Mouse (Mus musculus) right cerebral cortex, postnatal 10 days (tissue): ENCODE results near the gene Dab1.
A peak's percentile ranks its signal among the peaks of the same experiment; 100 is the strongest.

Experiments
- DNase-seq, 2 experiments: peaks; one replicate each; pipeline ENCODE4 v3.0.0; 2021; ENCODE audit warnings: low spot score in 2 of 2

Dab1 gene

DNA sequence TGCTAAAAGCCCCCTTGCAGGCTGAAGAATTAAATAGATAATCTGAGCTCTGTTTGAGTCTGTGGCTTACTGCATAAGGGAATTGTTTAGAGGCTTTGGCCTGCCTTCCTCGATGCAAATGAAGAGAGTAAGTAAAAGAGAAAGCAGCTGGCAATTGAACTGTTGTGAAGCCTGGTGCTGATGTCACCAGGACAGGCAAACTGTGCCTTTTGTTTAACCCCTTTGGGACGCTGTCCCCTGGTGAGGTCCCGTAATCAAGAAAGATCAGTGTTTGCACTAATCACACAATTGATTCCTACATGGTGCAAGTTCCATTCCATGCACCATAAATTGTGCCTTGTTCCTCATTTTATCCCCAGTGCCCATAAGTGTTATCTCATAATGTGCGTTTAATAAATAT lies 80.6 kb downstream of the Dab1 start:
- no peak for DNase-seq

DNA sequence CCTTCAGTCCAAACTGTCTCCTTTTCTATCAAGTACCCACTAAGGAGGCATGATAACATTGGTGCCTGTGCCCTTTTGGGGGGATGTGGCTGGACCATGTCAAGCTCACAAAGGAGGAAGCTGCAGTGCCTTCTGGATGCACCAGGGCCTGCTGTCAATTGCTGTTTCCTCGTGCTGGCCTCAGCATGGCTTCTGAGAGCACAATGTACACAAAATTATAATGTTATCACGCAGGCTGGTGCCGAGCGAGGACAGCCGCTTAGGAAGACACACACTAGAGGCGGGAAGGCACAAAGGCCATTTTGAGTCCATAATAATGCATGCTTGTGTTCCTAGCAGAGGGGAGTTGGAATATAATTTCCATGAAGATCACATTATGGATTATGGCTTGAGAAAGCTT lies 81.2 kb downstream of the Dab1 start:
- DNase-seq, result no peak

DNA sequence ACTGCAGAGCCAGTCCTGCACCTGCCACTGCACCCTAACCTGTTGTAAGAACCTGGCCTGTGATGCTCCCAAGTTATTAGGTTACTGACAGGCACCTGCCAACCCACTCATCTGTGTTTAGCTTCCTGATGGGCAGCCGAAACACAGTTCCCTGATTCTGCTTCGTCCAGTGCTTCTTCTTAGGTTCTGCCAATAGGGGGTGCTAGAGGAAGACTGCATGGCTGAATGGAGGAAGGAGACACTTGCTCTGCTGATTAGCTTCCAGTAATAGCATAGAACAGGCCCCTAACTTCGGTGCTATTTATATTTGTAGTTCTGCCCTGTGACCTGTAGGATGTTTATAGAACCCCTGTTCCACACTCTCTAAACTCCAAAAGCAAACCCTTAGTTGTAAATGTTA lies 83.0 kb downstream of the Dab1 start:
- DNase-seq, result no peak

DNA sequence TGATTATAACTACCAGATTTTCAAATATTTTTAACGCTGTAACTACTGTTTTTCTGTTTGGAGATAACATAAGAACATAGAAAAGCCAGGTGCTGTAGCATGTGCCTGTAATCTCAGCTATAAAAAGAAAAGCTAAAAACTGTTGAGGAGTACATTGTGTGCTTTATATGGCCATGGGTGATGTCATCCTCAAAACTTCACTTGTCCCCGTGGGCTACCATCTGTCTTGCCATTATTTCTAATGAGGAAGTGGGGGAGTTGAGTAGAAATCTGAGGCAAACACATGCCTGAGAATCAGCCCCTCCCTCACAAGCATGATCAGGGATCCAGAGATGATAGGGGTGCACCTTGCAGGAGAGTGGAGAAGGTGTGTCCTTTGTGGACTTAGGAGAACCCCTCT lies 85.3 kb downstream of the Dab1 start:
- DNase-seq, result no peak

DNA sequence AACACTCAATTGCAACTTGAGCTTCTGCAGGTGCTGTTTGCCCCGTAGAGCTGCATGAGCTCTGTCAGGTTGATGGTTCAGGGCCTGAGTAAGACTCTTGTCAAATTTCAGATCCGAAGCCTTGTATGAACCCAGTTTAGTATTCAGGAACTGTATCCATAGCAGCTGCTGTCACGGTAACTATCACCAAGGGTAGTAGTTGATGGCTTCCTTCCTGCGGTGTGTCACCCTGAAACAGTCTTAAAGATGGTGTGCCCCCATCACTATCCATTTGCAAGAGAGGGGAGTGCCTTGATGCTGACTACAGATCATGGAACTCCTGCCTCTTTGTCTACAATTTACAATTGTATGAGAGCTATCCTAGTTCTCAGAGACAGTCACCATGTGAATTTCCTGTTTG lies 87.3 kb downstream of the Dab1 start:
- DNase-seq, result peak in 1 of 2 experiments; percentile 53

DNA sequence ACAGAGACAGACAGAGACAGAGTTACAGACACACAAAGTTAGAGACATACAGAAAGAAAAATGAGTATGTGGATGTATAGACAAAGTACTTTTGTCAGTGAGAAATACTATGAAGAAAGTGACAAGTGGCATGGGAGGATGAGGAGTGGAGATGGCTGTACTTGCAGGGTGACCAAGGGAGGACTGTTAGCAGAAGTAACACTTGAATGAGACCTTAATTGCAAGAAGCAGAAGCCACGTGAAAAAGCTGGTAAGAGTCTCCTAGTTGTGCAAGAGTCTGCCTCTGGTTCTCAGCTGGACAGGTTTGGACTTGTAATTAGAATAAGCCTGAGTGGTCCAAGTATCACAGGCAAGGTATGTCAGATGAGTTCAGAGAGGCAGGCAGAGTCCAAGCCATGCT lies 88.0 kb downstream of the Dab1 start:
- DNase-seq, result no peak

DNA sequence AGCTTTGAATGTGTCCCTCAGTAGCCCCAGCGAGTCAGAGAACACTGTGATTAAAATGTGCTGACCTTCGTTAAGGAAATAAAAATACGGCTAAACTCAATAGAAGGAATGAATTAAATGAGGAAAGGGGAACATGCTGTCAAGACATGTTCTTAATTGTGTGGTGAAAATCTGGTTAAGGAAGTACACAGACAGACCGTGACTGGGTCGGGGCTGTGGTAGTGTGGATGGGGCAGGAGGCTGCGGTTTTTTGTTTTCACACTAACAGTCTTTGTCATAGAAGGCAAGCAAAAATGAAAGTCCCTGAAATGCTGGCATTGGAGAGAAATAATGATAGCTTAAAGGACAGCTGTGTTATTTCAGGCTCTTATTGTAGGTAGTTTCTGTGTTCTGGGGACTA lies 92.2 kb downstream of the Dab1 start:
- DNase-seq, result no peak

DNA sequence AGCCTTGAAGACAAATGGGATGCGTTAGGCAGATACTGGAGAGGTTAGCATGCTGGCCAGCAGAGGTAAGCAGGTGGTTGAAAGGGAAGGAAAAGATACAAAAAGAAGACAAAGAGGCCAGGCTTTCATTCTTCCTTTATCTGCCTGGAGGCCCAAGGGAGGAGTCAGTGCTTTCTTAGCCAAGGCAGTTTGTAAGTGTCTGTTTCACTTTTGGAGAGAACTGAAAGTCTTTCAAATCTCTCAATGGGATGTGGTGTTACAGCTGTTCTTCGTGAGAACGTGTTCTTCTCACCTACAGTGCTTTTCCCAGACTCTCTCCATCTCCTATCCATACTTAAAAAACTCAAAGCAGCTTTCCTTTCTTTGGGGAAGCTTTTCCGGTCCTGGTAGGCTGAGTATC lies 94.8 kb downstream of the Dab1 start:
- no peak for DNase-seq

DNA sequence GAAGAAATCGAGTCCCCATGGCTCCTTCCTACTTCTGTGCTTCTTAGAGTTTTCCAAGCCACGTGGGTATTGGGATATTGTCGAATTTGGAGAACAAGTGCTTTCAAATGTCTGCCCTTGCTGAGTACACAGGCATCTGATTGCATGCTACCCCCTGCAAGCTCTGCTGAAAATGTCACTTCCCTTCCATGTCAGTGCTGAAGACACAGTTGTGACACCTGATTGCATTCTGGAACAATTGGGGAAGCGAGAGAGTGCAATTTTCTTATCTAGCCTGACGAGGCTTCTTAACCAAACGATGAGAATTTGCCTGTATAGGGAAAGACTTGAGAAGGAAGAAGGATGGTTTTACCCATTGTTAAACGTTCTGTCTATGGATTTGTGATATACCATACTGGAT lies 95.8 kb downstream of the Dab1 start:
- DNase-seq, result no peak

DNA sequence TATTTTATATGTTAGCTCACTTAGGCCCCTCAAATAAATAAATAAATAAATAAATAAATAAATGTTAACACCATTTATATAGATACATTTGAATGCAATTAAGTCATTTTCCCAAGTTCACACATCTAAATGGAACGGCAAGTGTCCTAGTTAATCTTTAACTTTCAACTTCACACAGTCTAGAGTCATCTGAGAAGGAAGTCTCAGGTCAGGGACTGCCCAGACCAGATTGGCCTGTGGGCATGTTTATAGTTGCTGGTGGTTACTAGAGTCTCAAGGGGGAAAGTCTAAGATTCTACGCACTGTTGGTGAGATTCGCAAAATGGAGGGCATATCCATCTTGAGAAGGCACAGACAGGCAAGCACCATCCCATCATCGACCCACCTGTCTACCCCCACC lies 96.4 kb downstream of the Dab1 start:
- no peak for DNase-seq

DNA sequence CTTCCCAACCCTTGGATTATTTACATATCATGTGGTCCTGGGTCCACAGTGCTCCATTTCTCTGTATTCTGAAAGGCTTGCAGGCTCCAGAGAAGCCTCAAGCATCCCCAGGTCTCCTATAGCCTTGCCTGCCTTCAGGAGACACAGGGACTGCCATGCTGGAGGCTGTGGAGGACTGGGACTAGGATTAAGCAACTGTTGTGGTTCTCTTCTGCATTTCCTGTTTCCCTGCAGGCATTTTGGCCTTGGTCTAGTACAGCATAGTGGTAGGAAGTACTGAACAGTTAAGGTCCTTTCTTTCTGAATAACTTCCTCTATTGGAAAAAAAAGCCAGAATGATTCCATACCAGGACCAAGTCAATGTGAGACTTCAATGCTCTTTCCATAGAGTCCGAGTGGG lies 103.6 kb downstream of the Dab1 start:
- no peak for DNase-seq

DNA sequence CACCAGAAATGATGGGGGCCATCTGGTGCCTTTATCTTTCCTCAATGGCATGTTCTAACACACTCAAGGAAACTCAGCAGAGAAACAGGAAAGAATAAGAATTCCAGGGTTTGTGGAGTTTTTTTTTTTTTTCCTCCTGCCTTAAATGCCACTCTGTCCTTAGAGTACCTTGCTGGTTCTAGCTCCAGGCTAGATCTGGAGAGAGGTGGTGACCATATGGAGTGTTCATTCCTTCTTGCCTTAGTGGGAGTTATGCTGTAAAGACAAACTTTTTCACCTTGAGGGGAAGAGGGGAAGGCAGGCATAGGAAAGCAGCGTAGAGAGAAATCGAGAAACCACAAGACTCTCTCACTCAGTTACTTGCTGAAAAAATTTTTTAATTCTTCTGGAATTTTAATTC lies 107.3 kb downstream of the Dab1 start:
- DNase-seq, result no peak

DNA sequence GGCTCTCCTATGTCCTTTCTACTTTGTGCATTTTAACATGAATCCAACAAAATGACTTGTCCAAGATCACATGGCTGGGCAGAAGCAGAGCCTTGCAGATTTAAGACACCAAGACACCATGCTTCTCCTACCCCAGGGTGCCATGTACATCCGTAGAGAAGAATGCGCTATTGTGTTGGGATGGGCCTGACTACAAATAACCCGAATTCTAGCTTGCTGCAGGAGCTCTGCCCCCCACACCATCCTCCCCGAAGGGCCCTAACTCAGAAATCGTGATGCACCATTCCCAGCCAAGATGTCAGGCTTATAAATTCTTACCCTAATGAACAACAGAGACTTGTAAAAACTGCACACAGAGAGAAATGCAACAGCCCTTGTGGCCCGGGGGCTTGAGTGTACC lies 118.0 kb downstream of the Dab1 start:
- no peak for DNase-seq

DNA sequence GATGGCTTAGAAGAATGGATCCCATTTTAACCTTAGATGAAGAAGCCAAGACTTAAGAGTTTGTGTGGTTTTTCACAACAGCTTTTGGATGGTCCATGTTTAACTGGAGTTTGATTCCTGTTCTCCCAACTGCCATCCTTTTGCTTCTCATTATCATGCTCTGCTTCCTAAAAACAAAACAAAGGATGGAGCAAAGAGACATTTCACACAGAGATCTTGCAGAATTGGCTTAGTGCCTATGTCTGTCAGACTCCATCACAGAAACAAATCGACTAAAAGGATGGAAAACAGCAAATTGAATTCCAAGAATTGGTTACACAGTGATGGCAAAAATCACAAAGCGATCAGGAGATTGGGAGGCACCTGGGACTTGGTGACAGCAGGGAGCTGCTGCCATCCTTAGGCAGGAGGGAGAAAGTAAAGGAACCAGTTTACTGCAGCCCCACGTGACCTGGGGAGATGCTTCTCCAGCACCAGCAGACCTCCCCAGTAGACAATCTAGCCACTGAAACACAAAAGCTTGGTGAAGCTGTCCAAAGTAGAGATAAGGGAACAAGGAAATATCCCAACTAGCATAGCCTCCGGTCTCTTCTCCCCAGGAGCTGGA lies 132.2 kb downstream of the Dab1 start:
- DNase-seq, result no peak

DNA sequence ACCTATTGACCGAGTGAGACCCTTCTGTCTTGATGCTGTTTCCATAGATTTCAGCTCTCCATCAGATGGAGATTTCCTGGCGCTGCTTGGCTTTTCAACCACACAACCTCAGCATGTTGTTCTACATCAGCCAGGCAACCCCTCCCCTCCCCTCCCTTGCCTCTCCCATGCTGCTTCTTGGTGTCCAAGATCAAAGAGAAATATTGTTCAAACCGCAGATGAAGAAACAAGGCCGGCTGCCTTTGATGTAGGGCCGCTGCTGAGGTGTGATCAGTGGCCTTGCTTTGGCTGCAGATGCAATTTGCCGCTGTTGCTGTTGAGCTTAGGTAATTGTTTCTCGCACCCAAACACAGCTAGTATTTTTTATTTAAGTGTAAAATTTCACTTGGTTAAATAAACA lies 135.4 kb downstream of the Dab1 start:
- no peak for DNase-seq

DNA sequence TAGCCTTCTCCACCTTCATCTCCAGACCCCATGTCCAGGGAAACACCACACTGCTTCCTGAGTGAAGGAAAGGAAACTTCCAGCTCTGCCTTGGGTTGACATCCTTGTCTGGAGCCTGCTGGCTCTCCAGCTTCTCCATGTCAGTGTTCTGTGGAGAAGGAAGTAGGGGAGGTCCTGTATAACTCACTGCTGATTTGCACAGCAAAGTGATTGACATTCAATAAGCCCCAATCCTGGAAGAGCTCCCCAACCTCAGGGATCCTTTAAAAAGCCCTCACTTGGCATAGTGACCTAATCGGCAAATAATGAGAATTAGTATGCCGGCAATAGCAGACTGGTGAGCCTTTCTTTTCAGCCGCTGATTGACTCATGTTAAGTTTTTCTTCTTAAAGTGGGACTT lies 138.1 kb downstream of the Dab1 start:
- DNase-seq, result no peak

DNA sequence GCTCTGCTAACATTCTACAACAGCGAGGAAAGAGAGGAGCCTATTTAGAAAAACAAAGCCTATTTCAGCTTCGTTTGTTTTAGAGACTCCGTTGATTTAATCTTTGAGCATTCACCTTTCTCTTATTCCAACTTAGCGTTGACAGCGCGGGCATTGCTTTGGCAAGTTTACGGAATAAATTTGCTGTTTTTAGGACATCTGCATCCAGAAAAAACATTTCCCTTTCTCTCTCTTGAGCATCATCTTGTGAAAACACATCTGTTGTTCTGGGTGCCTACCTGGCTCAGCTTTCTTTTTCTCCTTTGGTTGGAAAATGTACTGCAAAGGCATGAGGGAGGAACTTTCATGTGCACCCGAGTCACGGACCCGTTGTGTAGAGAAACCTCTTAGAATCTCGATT lies 143.3 kb downstream of the Dab1 start:
- DNase-seq, result no peak

DNA sequence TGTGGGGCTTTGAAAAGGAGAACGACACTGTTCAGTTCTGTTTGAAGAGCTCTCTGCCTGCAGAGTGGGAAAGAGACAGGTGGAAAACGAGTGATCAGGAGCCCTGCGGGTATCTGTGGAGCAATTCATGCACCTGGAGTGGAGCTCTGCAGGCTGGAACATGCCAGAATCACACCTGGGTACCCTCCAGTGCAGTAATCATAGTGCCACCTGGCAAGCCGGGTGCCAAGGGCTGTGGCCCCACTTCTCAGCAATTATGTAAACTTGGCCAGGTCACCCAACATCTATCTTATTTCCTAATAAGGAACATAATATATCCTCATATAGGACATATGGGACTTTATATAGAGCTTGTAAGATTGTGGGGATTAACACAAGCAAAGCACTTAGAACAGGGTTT lies 156.6 kb downstream of the Dab1 start:
- no peak for DNase-seq

DNA sequence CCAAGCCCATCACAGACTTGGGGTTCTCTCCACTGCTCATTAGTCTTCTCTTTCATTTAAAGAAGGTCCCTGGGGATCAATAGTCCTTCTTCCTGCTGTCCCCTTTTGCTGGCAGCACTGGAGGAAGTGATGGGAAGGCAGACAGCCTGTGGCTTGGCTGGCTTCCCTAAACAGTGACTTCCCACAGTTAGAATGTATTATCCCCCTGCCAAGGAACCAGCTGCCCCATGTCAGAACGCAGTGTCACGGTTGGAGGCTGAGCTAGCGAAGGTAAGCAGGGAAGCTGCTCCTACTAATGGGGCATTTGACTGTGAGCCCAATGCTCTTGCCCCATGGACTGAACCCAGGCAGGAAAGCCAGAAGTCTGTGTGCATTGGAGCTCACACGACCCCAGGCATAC lies 162.2 kb downstream of the Dab1 start:
- no peak for DNase-seq

DNA sequence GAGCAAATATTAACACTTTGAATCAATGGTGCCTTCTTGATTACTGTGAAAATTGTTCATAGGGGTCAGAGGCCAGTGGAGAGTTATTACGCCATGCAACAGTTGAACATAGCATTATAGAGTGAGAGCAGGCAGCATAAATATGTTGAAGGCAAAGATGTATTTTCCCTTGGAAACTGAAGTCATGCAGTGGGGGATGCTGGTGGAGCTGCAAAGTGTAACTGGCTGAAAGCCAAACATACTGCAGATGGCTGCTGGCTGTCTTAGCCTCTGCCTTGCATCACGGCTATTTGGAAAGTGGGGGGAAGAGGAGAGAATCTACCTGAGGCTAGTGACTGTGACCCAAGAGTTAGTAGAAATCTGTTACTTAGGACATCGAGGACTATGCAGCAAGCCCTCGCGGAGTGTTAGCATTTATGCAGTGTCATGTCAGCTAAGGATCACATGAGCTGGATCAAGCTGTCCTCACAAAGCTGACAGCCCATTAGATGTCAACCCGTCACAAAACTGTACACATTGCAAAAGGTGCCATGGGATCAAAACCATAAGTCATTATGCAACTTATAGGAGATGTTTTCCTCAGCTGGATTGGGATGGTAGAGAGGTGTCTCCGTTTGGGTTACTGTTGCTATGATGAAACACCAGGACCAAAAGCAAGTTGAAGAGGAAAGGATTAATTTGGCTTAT lies 164.5 kb downstream of the Dab1 start:
- peak in 1 of 2 experiments; percentile 39 for DNase-seq

DNA sequence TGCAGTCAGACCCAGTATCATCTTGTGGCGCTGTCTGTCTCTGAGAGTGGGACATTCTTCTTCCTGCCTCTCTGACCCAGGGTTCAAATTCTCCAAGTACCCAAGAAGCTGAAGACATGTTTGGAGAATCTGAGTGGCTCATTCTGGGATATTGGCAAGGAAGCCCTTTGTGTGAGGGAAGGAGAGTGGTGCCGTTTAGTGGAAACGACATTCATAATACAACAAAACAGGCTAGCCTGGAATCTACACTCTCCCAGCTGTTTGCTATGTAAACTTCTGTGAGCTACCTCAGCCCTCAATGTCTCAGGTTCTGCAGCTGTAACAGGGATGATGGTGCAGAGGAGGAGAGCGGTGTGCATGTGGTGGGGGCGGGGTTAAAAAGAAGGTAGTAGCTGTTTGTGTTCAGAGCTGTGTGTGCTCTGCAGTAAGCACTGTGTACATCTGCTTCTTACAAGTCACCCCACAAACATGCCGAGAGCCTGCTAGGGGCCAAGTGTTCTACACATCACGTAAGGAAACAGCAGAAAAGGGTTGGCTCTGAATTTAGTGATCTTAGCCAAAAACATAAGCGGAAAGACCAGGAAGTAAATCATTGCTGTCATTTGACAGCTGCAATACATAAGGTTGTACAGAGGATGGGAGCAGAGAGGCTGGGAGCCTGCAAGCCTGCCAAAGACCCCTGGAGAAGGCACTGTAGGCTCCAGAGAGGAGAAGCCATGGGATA lies 174.6 kb downstream of the Dab1 start:
- DNase-seq, result no peak

DNA sequence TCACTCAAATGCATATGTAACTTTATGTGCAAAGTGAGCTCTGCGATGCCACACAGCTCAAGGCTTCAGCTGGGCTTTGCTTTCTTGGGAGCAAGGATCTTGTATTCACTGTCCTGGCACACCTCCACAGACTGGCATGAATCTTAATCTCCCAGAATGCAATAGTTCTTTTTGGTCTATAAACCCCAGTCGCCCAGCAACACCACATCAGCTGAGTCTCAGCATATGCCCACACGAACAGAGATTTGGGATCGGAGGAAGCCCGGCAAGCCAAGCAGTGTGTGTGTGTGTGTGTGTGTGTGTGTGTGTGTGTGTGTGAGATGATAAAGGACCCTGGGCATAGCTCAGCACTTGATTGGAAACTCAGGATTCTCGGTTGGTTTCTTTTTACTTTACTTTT lies 177.3 kb downstream of the Dab1 start:
- DNase-seq, result peak; percentile 72 to 78

DNA sequence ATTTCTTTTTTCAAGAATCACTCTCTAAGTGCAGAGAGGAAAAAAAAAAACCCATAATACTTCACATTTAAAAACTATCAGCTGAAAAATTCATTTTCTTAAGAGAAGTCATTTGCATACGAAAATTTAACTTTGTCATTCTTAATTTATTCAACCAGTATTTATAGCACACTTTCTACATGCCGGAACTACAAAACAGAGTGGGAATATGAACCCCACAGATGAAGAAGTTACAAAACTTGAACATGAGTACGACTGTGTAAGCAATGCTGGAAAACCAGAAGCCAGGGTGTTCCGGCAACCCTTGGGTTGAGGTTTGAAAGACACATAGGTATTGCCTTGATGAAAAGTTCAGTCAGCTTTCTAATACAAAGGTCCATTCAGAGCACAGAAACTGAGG lies 183.3 kb downstream of the Dab1 start:
- DNase-seq, result no peak
